Mouse (Mus musculus) activated CD4-positive, CD25-positive, alpha-beta regulatory T cell, adult 4 months (primary cell): ENCODE measurements around the gene Phyh. TPM values are rescaled to one million over a fixed set of nuclear protein-coding genes. Genes with fewer than 3 reads are reported as not detected.

ENCODE experiments used
- polyA plus RNA-seq, 2 experiments: library from polyadenylated mRNA; unstranded; fragments of 100-300 nt; shearing (Covaris generic); gene quantifications; one replicate each; pipeline ENCODE4 v1.2.1; 2017

The Phyh gene
- polyA plus RNA-seq, 2 experiments from 2014 or later: 89.5 to 92.7 TPM

Other genes starting within 250 kb of the Phyh start
- gene Bend7, start 201.2 kb upstream of the Phyh start, polyA plus RNA-seq: not detected
- 10 to 100 TPM; 29.3 to 29.8 TPM for gene Sephs1, start 37.5 kb upstream of the Phyh start, polyA plus RNA-seq
- not detected for gene Ucma, start 57.1 kb downstream of the Phyh start, polyA plus RNA-seq
- gene Mcm10, start 93.8 kb downstream of the Phyh start, polyA plus RNA-seq: 10 to 100 TPM in 1 of 2 experiments, 1 to 10 TPM in 1; 7.7 to 12.3 TPM
- 1 to 10 TPM in 1 of 2 experiments, under 1 TPM in 1; 0.98 to 1.5 TPM for gene Optn, start 145.0 kb downstream of the Phyh start, polyA plus RNA-seq
- not detected for gene Ccdc3, start 218.8 kb downstream of the Phyh start, polyA plus RNA-seq